Mouse (Mus musculus) MEL (cell line): Measurements from ENCODE around the gene Als2. TPM values are rescaled to one million over a fixed set of nuclear protein-coding genes. Genes with fewer than 3 reads are reported as not detected.

Experiments used
- DNase-seq: peaks from one replicate; pipeline ENCODE4 v3.0.0; 2011; ENCODE audit warnings: low read depth, low spot score
- H3K27ac ChIP-seq: 2 replicates; pipeline ENCODE4 v1.5.1; 2012; ENCODE audit warnings: low read depth, mild to moderate bottlenecking, control low read depth, low read length, moderate library complexity; ENCODE audit not compliant: control insufficient read depth
- H3K27me3 ChIP-seq, 2 experiments: fragments of 150-350 bp in 1 of 2; sonication (generic) in 1 of 2; 2 replicates each; pipeline ENCODE4 v1.6.1; 2012; ENCODE audit warnings: low read length in 2 of 2, mild to moderate bottlenecking in 2 of 2, improper control_type of control experiment in 1 of 2, moderate library complexity in 1 of 2; ENCODE audit not compliant: insufficient read depth in 2 of 2, control insufficient read depth in 1 of 2
- H3K36me3 ChIP-seq, 2 experiments: 2 replicates each; pipeline ENCODE4 v1.6.1; 2012 to 2014; ENCODE audit warnings: low read length in 2 of 2, improper control_type of control experiment in 1 of 2, inconsistent platforms in 1 of 2, mild to moderate bottlenecking in 1 of 2; ENCODE audit not compliant: insufficient read depth in 2 of 2, control insufficient read depth in 1 of 2
- H3K4me1 ChIP-seq, 2 experiments: fragments of 150-350 bp in 1 of 2; sonication (generic) in 1 of 2; 2 replicates each; pipeline ENCODE4 v1.6.1; 2012; ENCODE audit warnings: low read length in 2 of 2, improper control_type of control experiment in 1 of 2, mild to moderate bottlenecking in 1 of 2; ENCODE audit not compliant: insufficient read depth in 2 of 2, control insufficient read depth in 1 of 2
- H3K4me3 ChIP-seq, 2 experiments: fragments of 150-350 bp in 1 of 2; sonication (generic) in 1 of 2; 2 replicates each; pipeline ENCODE4 v1.5.1; 2012; ENCODE audit warnings: low read depth in 2 of 2, low read length in 2 of 2, mild to moderate bottlenecking in 2 of 2, moderate library complexity in 2 of 2, control low read depth in 1 of 2, improper control_type of control experiment in 1 of 2; ENCODE audit not compliant: control insufficient read depth in 1 of 2, insufficient read depth in 1 of 2
- H3K79me2 ChIP-seq: 2 replicates; pipeline ENCODE4 v1.6.1; 2012; ENCODE audit warnings: mild to moderate bottlenecking, low read length, moderate library complexity; ENCODE audit not compliant: control insufficient read depth, poor library complexity, insufficient read depth
- H3K9ac ChIP-seq: 2 replicates; pipeline ENCODE4 v1.6.1; 2012; ENCODE audit warnings: low read depth, mild to moderate bottlenecking, control low read depth, low read length, moderate library complexity; ENCODE audit not compliant: control insufficient read depth, poor library complexity, severe bottlenecking
- H3K9me3 ChIP-seq: fragments of 150-350 bp; sonication (generic); replicated peaks from 2 replicates; pipeline ENCODE4 v1.6.1; 2012; ENCODE audit warnings: mild to moderate bottlenecking, low read length, improper control_type of control experiment, moderate library complexity; ENCODE audit not compliant: insufficient read depth
- BHLHE40 ChIP-seq: IDR thresholded peaks from 2 replicates; pipeline ENCODE4 v1.6.1; 2012; ENCODE audit warnings: low read depth, mild to moderate bottlenecking, inconsistent platforms, low read length, improper control_type of control experiment, borderline replicate concordance
- CHD2 ChIP-seq: IDR thresholded peaks from 2 replicates; pipeline ENCODE4 v1.6.1; 2011; ENCODE audit warnings: low read length, improper control_type of control experiment
- E2F4 ChIP-seq: IDR thresholded peaks from 2 replicates; pipeline ENCODE4 v1.6.1; 2011; ENCODE audit warnings: low read depth, low read length, improper control_type of control experiment, borderline replicate concordance
- ELF1 ChIP-seq: IDR thresholded peaks from 2 replicates; pipeline ENCODE4 v1.6.1; 2014; ENCODE audit warnings: low read depth, mild to moderate bottlenecking, inconsistent platforms, low read length, improper control_type of control experiment, moderate library complexity
- JUND ChIP-seq: IDR thresholded peaks from 2 replicates; pipeline ENCODE4 v1.6.1; 2011; ENCODE audit warnings: low read depth, mild to moderate bottlenecking, improper control_type of control experiment, low read length
- MAFK ChIP-seq: IDR thresholded peaks from 2 replicates; pipeline ENCODE4 v1.6.1; 2011; ENCODE audit warnings: low read depth, mild to moderate bottlenecking, low read length, improper control_type of control experiment, borderline replicate concordance
- MEF2A ChIP-seq: IDR thresholded peaks from 2 replicates; pipeline ENCODE4 v1.6.1; 2014; ENCODE audit warnings: low read depth, mild to moderate bottlenecking, inconsistent platforms, low read length, improper control_type of control experiment; ENCODE audit not compliant: poor library complexity, insufficient replicate concordance, severe bottlenecking; ENCODE audit errors: extremely low read depth
- MXI1 ChIP-seq: IDR thresholded peaks from 2 replicates; pipeline ENCODE4 v1.6.1; 2011; ENCODE audit warnings: mild to moderate bottlenecking, low read depth, low read length, improper control_type of control experiment
- NELFE ChIP-seq: IDR thresholded peaks from 2 replicates; pipeline ENCODE4 v1.6.1; 2011; ENCODE audit warnings: low read depth, low read length, improper control_type of control experiment
- NRF1 ChIP-seq: IDR thresholded peaks from 2 replicates; pipeline ENCODE4 v1.6.1; 2014; ENCODE audit warnings: low read depth, mild to moderate bottlenecking, inconsistent platforms, low read length, improper control_type of control experiment, moderate library complexity; ENCODE audit not compliant: poor library complexity, insufficient read depth, severe bottlenecking
- POLR2A ChIP-seq, 2 experiments: IDR thresholded peaks; 2 replicates each; pipeline ENCODE4 v1.6.1; 2011 to 2012; ENCODE audit warnings: low read length in 2 of 2, mild to moderate bottlenecking in 2 of 2, control low read depth in 1 of 2, improper control_type of control experiment in 1 of 2, low read depth in 1 of 2, moderate library complexity in 1 of 2; ENCODE audit not compliant: control insufficient read depth in 1 of 2, insufficient read depth in 1 of 2, poor library complexity in 1 of 2
- POLR2AphosphoS2 ChIP-seq: IDR thresholded peaks from 2 replicates; pipeline ENCODE4 v1.6.1; 2011; ENCODE audit warnings: low read length, improper control_type of control experiment
- RAD21 ChIP-seq: IDR thresholded peaks from 2 replicates; pipeline ENCODE4 v1.6.1; 2011; ENCODE audit warnings: mild to moderate bottlenecking, low read depth, low read length, improper control_type of control experiment
- SIN3A ChIP-seq: IDR thresholded peaks from 2 replicates; pipeline ENCODE4 v1.6.1; 2012; ENCODE audit warnings: low read length, improper control_type of control experiment, inconsistent platforms
- TAL1 ChIP-seq: IDR thresholded peaks from 2 replicates; pipeline ENCODE4 v1.6.1; 2012; ENCODE audit warnings: mild to moderate bottlenecking, inconsistent platforms, low read length, moderate library complexity, mixed read lengths
- TBP ChIP-seq: IDR thresholded peaks from 2 replicates; pipeline ENCODE4 v1.8.0; 2011; ENCODE audit warnings: low read depth, low read length, improper control_type of control experiment
- UBTF ChIP-seq: IDR thresholded peaks from 2 replicates; pipeline ENCODE4 v1.6.1; 2012; ENCODE audit warnings: low read depth, mild to moderate bottlenecking, inconsistent platforms, low read length, improper control_type of control experiment, moderate library complexity, borderline replicate concordance; ENCODE audit not compliant: insufficient read depth
- ZMIZ1 ChIP-seq: IDR thresholded peaks from 2 replicates; pipeline ENCODE4 v1.6.1; 2012; ENCODE audit warnings: low read depth, mild to moderate bottlenecking, inconsistent platforms, low read length, improper control_type of control experiment, moderate library complexity
- polyA plus RNA-seq, 2 experiments: library from polyadenylated mRNA; stranded (reverse) in 1 of 2; unstranded in 1 of 2; fragments of >175 nt in 1 of 2; fragments of >200 nt in 1 of 2; gene quantifications; 2 replicates each; pipeline versions ENCODE4 v1.2.1 to v1.2.4; 2012; ENCODE audit warnings: low replicate concordance in 2 of 2, low read depth in 1 of 2; ENCODE audit not compliant: insufficient read length in 2 of 2, insufficient read depth in 1 of 2, missing spikeins in 1 of 2
- total RNA-seq: library from RNA; depleted of rRNA; stranded (reverse); fragments of 300-350 nt; gene quantifications from 2 replicates; pipeline ENCODE4 v1.2.3, GENCODE M21; 2012

Gene Als2
- total and polyA plus RNA-seq, 3 experiments, result 7.4 to 8.5 TPM; not detected in 1

DNA sequence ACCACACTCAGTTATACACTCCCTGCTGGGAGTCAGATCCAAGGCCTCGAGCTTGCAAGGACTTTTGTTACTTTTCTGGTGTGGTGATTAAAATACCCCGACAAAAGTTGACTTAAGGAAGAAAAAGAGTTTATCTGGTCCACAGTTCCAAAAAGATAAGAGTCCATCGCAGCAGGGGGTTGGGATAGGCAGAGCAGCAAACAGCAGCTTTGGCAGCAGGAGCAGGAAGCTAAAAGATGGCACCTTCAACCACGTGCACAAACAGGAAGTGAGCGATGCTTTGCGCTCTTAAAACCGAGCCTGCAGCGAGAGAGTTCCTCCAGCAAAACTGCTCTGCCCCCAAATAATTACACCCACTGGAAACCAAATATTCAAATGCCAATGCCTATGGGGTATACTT lies 31.9 kb upstream of the Als2 start (continued):
- TF ChIP-seq MAFK, result no peak
- TF ChIP-seq TBP, result no peak
- no peak for TF ChIP-seq POLR2A (IDR thresholded peaks at IDR 0.05; ENCODE audit: control insufficient read depth in 1 of 2, insufficient read depth in 1 of 2, low read depth in 1 of 2, low read length in 2 of 2, poor library complexity in 1 of 2)
- peak; percentile 37; the same call in 1 of the 2 replicates for TF ChIP-seq MXI1
- no peak; the same call in 1 of the 2 replicates for TF ChIP-seq BHLHE40
- no peak for TF ChIP-seq TAL1
- TF ChIP-seq NRF1, result no peak
- TF ChIP-seq POLR2AphosphoS2, result no peak
- TF ChIP-seq UBTF, result no peak
- no peak for TF ChIP-seq MEF2A
- TF ChIP-seq RAD21, result no peak
- no peak for TF ChIP-seq CHD2
- TF ChIP-seq ZMIZ1, result no peak
- peak; percentile 77 for TF ChIP-seq ELF1
- no peak for TF ChIP-seq NELFE

DNA sequence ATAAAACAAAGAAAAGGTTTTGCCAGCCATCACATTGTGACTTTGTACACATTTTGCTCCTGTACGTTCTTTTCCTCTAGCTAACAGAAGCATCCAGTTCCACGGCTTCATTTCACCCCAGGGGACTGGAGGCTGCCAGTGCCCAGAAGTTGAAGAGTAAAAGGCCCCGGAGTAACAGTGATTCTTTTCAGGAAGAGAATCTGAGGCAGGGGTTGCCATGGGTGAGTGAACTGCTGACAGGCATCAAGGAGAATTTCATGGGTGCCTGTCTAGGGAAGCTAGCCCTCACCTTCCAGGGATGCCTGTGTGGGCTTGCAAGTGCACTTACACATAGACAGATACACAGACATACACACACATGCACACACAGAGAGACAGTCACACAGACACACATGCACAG lies 20.7 kb upstream of the Als2 start:
- no peak overlapping the region for H3K4me3 ChIP-seq
- no peak overlapping the region for H3K9ac ChIP-seq

DNA sequence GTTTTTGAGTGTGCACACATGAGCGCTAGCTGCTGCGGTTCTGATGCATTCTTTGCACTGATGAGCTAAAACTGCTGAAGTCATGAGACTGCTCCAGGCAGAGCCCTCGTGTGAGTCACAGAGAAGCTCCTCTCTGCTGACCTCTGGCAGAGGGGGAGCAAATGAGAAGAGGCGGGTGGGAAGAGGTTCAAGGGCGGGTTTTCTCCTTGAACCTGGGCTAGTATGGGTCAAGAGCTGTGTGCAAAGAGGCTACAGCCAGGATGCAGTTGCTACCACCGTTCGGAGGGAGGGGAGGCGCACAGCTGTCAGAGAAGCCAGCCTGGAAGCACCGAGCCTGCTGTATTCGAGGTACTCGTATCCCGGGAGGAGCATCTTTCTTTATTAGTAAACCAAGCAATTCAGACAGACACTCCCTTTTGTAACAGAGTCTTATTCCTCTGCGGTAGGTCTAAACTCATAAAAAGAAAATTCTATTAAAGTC lies 19.8 kb upstream of the Als2 start, which contains the start of gene Cdk15:
Cdk15 (plus strand) TSS at position 156 of the 481 bp plus-strand sequence.
- no peak within 1 kb of the TSS for H3K9ac ChIP-seq
- H3K79me2 ChIP-seq, result no peaks in the 10 kb centered on the region
- DNase-seq, result no peak
- no peak within 1 kb of the TSS for H3K4me3 ChIP-seq
- no peak within 1 kb of the TSS for H3K27ac ChIP-seq
- H3K27me3 ChIP-seq, result peaks cover 15 to 25% of the 10 kb centered on the region in 2 experiments
- TF ChIP-seq ZMIZ1 (no peak), SIN3A (no peak), E2F4 (no peak), JUND (no peak), NRF1 (no peak), MXI1 (no peak), BHLHE40 (no peak)
- no peaks in the 10 kb centered on the region for H3K4me1 ChIP-seq
- H3K9me3 ChIP-seq, result no peaks in the 10 kb centered on the region
- H3K36me3 ChIP-seq, result no peaks in the 10 kb centered on the region

More for the DNA sequence above, 20.7 kb upstream of the Als2 start:
- no peak for DNase-seq
- TF ChIP-seq TAL1, result no peak
- TF ChIP-seq BHLHE40, result no peak
- TF ChIP-seq JUND, result no peak
- H3K4me1 ChIP-seq, result no peaks in the 10 kb centered on the region
- no peaks in the 10 kb centered on the region for H3K9me3 ChIP-seq
- H3K27me3 ChIP-seq, result peaks cover 15 to 25% of the 10 kb centered on the region in 2 experiments
- no peaks in the 10 kb centered on the region for H3K36me3 ChIP-seq
- H3K27ac ChIP-seq, result no peak overlapping the region
- H3K79me2 ChIP-seq, result no peaks in the 10 kb centered on the region
